Mouse (Mus musculus) CD4-positive, CD25-positive, alpha-beta regulatory T cell (primary cell): ENCODE measurements around the gene Traf3ip1. TPM values are rescaled to one million over a fixed set of nuclear protein-coding genes. Genes with fewer than 3 reads are reported as not detected.

Experiments used
- polyA plus RNA-seq: library from polyadenylated mRNA; unstranded; fragments of 100-300 nt; shearing (Covaris generic); gene quantifications from one replicate; pipeline ENCODE4 v1.2.1, GENCODE M21; 2017

The Traf3ip1 gene
- polyA plus RNA-seq = 6.3 TPM

DNA sequence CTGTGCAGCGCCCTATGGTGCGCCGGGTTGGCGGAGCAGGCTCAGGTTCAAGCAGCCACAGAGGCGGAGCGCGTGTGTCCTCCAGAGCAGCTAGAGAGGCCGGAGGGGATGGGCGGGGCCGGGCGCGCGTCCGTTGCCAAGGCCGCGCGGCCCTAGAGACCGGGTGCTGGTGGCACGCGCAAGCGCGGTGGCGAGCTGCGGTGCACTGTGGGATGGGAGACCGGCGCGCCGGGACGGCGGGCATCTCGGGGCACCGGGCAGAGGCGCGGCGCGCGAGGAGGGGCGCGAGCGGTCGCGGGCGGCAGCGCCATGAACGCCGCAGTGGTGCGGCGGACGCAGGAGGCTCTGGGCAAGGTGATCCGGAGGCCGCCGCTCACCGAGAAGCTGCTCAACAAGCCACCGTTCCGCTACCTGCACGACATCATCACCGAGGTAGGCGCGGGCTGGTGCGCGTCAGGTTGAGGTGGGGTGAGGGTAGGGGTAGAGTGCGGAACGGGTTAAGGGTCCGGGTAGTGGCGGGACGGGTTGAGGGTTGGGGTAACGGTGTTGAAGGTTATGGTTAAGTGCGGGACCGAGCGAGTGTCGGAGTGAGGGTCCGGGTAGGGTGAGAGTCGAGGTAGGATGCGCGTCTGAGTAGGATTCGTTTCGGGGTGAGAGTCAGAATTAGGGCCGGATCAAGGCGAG is at the start of gene Traf3ip1:
Gene Traf3ip1 (plus strand): TSS at position 191 of the 684 bp plus-strand sequence.

GRCm38 (mm10) chr1:91459059-91459809 is 35.2 kb upstream of the Traf3ip1 start, which contains the start of gene Per2:
TSS of gene Per2 (minus strand) at chr1:91459324.

GRCm38 (mm10) chr1:91540271-91540826 is 45.9 kb downstream of the Traf3ip1 start, which contains the start of gene Asb1:
TSS of gene Asb1 (plus strand) at chr1:91540544.

Other genes with a start within 250 kb of the Traf3ip1 start
- 77.0 TPM for gene Ube2f, start 244.3 kb upstream of the Traf3ip1 start, polyA plus RNA-seq
- gene Scly, start 196.3 kb upstream of the Traf3ip1 start, polyA plus RNA-seq = 38.4 TPM
- 0.05 TPM for gene Espnl, start 172.6 kb upstream of the Traf3ip1 start, polyA plus RNA-seq
- not detected for gene Klhl30, start 143.6 kb upstream of the Traf3ip1 start, polyA plus RNA-seq
- not detected for gene Erfe, start 128.2 kb upstream of the Traf3ip1 start, polyA plus RNA-seq
- 146 TPM for gene Ilkap, start 95.8 kb upstream of the Traf3ip1 start, polyA plus RNA-seq
- gene Hes6, start 80.6 kb upstream of the Traf3ip1 start, polyA plus RNA-seq = 80.5 TPM
- 5.6 TPM for gene Per2, start 35.3 kb upstream of the Traf3ip1 start, polyA plus RNA-seq
- gene Asb1, start 45.9 kb downstream of the Traf3ip1 start, polyA plus RNA-seq = 7.0 TPM